15 mouse cellular contexts compared by ENCODE assay signal in the genomic region with DNA sequence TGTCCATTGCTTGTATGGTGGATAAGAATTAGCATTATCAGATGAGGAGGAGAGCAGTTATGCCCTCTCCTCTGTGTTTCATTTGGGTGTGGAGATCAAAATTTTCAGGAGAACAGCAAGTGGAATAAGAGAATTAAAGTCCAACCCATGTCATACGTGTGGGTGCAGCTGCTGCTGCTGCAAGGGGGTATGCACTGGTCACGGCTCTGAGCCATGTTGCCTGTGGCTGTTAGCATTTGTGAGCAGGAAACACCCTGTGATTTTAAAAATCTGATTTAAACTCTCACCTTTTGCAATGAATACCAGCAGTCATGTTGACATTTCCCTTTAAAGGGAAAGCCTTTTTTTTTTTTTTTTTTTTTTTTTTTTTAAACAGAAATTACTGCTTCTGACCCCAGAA.
"Had no signal": no experiment of that assay in that cellular context is flagged by ENCODE, and none has a peak within 500 bp of the region (broad histone marks: within the 10 kb centered on the region; RNA-seq: fewer than 3 reads in every experiment).

No protein-coding gene starts in this region.

- H3K4me3 ChIP-seq: neural tube, embryonic 13.5 days; neural tube, embryonic 15.5 days; stomach, embryonic 15.5 days had no signal

- H3K27me3 ChIP-seq: neural tube, embryonic 13.5 days; neural tube, embryonic 15.5 days; stomach, embryonic 15.5 days had no signal

- DNase-seq: retina, postnatal 1 day; right cerebral cortex, adult 18-20 months; right cerebral cortex, postnatal 14 days; right cerebral cortex, postnatal 25 days; right cerebral cortex, postnatal 4 days; spleen, adult 18-20 months; thymus, adult 18-20 months; thymus, adult 2 months; thymus, postnatal 14 days; thymus, postnatal 25 days; thymus, postnatal 36 days; thymus, postnatal 4 days had no signal

- H3K4me2 ChIP-seq: neural tube, embryonic 13.5 days; neural tube, embryonic 15.5 days; stomach, embryonic 15.5 days had no signal

- H3K36me3 ChIP-seq: neural tube, embryonic 13.5 days; neural tube, embryonic 15.5 days; stomach, embryonic 15.5 days had no signal
